Mouse (Mus musculus): Measurements from ENCODE around the gene Vkorc1l1. TPM values are rescaled to one million over a fixed set of nuclear protein-coding genes. Genes with fewer than 3 reads are reported as not detected.
A peak's percentile ranks its signal among the peaks of the same experiment; 100 is the strongest.

Vkorc1l1 gene
- total and polyA plus RNA-seq, 3 experiments = 12.4 to 17.9 (median 14.3) TPM

- TF ChIP-seq EP300 (IDR thresholded peaks at IDR 0.05; ENCODE audit: insufficient read depth, low read depth, low read length) = no peak
- no peak for TF ChIP-seq POLR2A (IDR thresholded peaks at IDR 0.05; ENCODE audit: insufficient read depth, low read depth, low read length)
- TF ChIP-seq CTCF (IDR thresholded peaks at IDR 0.05) = no peak
- Histone ChIP-seq H3K36me3 (ENCODE audit: control insufficient read depth, insufficient read depth, low read length) (no peaks in the 10 kb centered on the region; the same call in 1 of the 2 replicates), H3K27me3 (ENCODE audit: control insufficient read depth, insufficient read depth, low read length) (no peaks in the 10 kb centered on the region), H3K79me2 (replicated peaks; ENCODE audit: control insufficient read depth, insufficient read depth, low read length) (no peaks in the 10 kb centered on the region), H3K4me1 (ENCODE audit: control insufficient read depth, insufficient read depth, low read length) (no peaks in the 10 kb centered on the region), H3K4me3 (no peak overlapping the region), H3K27ac (no peak overlapping the region), H3K9ac (ENCODE audit: low read depth, low read length) (no peak overlapping the region)
- intact Hi-C loops (cut with DNase I) = no loop called here
- DNase-seq = no peak
- WGBS = 71% methylated on average over 13 of the region's 13 CpGs
Measured at GRCm38 (mm10) chr5:129989376-129989775, 47.6 kb downstream of the Vkorc1l1 start.

GRCm38 (mm10) chr5:129991898-129992297 is 50.1 kb downstream of the Vkorc1l1 start:
- no peak overlapping the region for H3K4me3 ChIP-seq
- no peak for DNase-seq
- H3K79me2 ChIP-seq (replicated peaks; ENCODE audit: control insufficient read depth, insufficient read depth, low read length) = no peaks in the 10 kb centered on the region
- no peak overlapping the region for H3K9ac ChIP-seq (ENCODE audit: low read depth, low read length)
- H3K27ac ChIP-seq = no peak overlapping the region
- H3K27me3 ChIP-seq (ENCODE audit: control insufficient read depth, insufficient read depth, low read length) = no peaks in the 10 kb centered on the region
- intact Hi-C loops (cut with DNase I) = no loop called here
- H3K4me1 ChIP-seq (ENCODE audit: control insufficient read depth, insufficient read depth, low read length) = no peaks in the 10 kb centered on the region
- WGBS = 90% methylated on average over 5 of the region's 5 CpGs
- TF ChIP-seq POLR2A (IDR thresholded peaks at IDR 0.05; ENCODE audit: insufficient read depth, low read depth, low read length) (no peak), CTCF (IDR thresholded peaks at IDR 0.05) (no peak), EP300 (IDR thresholded peaks at IDR 0.05; ENCODE audit: insufficient read depth, low read depth, low read length) (no peak)
- H3K36me3 ChIP-seq (ENCODE audit: control insufficient read depth, insufficient read depth, low read length) = no peaks in the 10 kb centered on the region; the same call in 1 of the 2 replicates

GRCm38 (mm10) chr5:129993374-129993773 is 51.6 kb downstream of the Vkorc1l1 start:
- TF ChIP-seq EP300 (IDR thresholded peaks at IDR 0.05; ENCODE audit: insufficient read depth, low read depth, low read length) (no peak), CTCF (IDR thresholded peaks at IDR 0.05) (no peak), POLR2A (IDR thresholded peaks at IDR 0.05; ENCODE audit: insufficient read depth, low read depth, low read length) (no peak)
- Histone ChIP-seq H3K4me1 (ENCODE audit: control insufficient read depth, insufficient read depth, low read length) (no peaks in the 10 kb centered on the region), H3K79me2 (replicated peaks; ENCODE audit: control insufficient read depth, insufficient read depth, low read length) (no peaks in the 10 kb centered on the region), H3K4me3 (no peak overlapping the region), H3K27ac (no peak overlapping the region), H3K36me3 (ENCODE audit: control insufficient read depth, insufficient read depth, low read length) (no peaks in the 10 kb centered on the region; the same call in 1 of the 2 replicates), H3K9ac (ENCODE audit: low read depth, low read length) (no peak overlapping the region), H3K27me3 (ENCODE audit: control insufficient read depth, insufficient read depth, low read length) (no peaks in the 10 kb centered on the region)
- 91% methylated on average over 14 of the region's 14 CpGs for WGBS
- intact Hi-C loops (cut with DNase I) = no loop called here
- no peak for DNase-seq

GRCm38 (mm10) chr5:129994989-129995388 is 53.2 kb downstream of the Vkorc1l1 start:
- Histone ChIP-seq H3K4me1 (ENCODE audit: control insufficient read depth, insufficient read depth, low read length) (no peaks in the 10 kb centered on the region), H3K9ac (ENCODE audit: low read depth, low read length) (no peak overlapping the region), H3K79me2 (replicated peaks; ENCODE audit: control insufficient read depth, insufficient read depth, low read length) (no peaks in the 10 kb centered on the region), H3K36me3 (ENCODE audit: control insufficient read depth, insufficient read depth, low read length) (no peaks in the 10 kb centered on the region), H3K4me3 (no peak overlapping the region), H3K27me3 (ENCODE audit: control insufficient read depth, insufficient read depth, low read length) (no peaks in the 10 kb centered on the region), H3K27ac (no peak overlapping the region)
- no peak for DNase-seq
- intact Hi-C loops (cut with DNase I) = no loop called here
- WGBS = 79% methylated on average over 7 of the region's 7 CpGs
- TF ChIP-seq CTCF (IDR thresholded peaks at IDR 0.05) = no peak
- TF ChIP-seq EP300 (IDR thresholded peaks at IDR 0.05; ENCODE audit: insufficient read depth, low read depth, low read length) = no peak
- no peak for TF ChIP-seq POLR2A (IDR thresholded peaks at IDR 0.05; ENCODE audit: insufficient read depth, low read depth, low read length)

GRCm38 (mm10) chr5:129997700-129998099 is 55.9 kb downstream of the Vkorc1l1 start:
- no peaks in the 10 kb centered on the region for H3K36me3 ChIP-seq (ENCODE audit: control insufficient read depth, insufficient read depth, low read length)
- H3K79me2 ChIP-seq (replicated peaks; ENCODE audit: control insufficient read depth, insufficient read depth, low read length) = no peaks in the 10 kb centered on the region
- peaks cover 2% of the 10 kb centered on the region for H3K4me1 ChIP-seq (ENCODE audit: control insufficient read depth, insufficient read depth, low read length)
- H3K4me3 ChIP-seq = no peak overlapping the region
- 72% methylated on average over 19 of the region's 19 CpGs for WGBS
- no peaks in the 10 kb centered on the region for H3K27me3 ChIP-seq (ENCODE audit: control insufficient read depth, insufficient read depth, low read length)
- H3K27ac ChIP-seq = no peak overlapping the region
- no peak for DNase-seq
- intact Hi-C loops (cut with DNase I) = no loop called here
- H3K9ac ChIP-seq (ENCODE audit: low read depth, low read length) = no peak overlapping the region
- TF ChIP-seq EP300 (IDR thresholded peaks at IDR 0.05; ENCODE audit: insufficient read depth, low read depth, low read length) (no peak), POLR2A (IDR thresholded peaks at IDR 0.05; ENCODE audit: insufficient read depth, low read depth, low read length) (no peak), CTCF (IDR thresholded peaks at IDR 0.05) (no peak)

- intact Hi-C loops (cut with DNase I) = no loop called here
- TF ChIP-seq EP300 (IDR thresholded peaks at IDR 0.05; ENCODE audit: insufficient read depth, low read depth, low read length) (peak; percentile 58; the same call in 1 of the 2 replicates), POLR2A (IDR thresholded peaks at IDR 0.05; ENCODE audit: insufficient read depth, low read depth, low read length) (no peak), CTCF (IDR thresholded peaks at IDR 0.05) (peak; percentile 87)
- Histone ChIP-seq H3K4me1 (ENCODE audit: control insufficient read depth, insufficient read depth, low read length) (peaks cover 7% of the 10 kb centered on the region), H3K9ac (ENCODE audit: low read depth, low read length) (no peak overlapping the region), H3K36me3 (ENCODE audit: control insufficient read depth, insufficient read depth, low read length) (no peaks in the 10 kb centered on the region), H3K79me2 (replicated peaks; ENCODE audit: control insufficient read depth, insufficient read depth, low read length) (no peaks in the 10 kb centered on the region), H3K27ac (no peak overlapping the region), H3K4me3 (no peak overlapping the region), H3K27me3 (ENCODE audit: control insufficient read depth, insufficient read depth, low read length) (no peaks in the 10 kb centered on the region)
- DNase-seq = peak; percentile 49 to 65
- WGBS = 30% methylated on average over 4 of the region's 4 CpGs
Measured at GRCm38 (mm10) chr5:129999097-129999496, 57.3 kb downstream of the Vkorc1l1 start.
